In the genomic region with DNA sequence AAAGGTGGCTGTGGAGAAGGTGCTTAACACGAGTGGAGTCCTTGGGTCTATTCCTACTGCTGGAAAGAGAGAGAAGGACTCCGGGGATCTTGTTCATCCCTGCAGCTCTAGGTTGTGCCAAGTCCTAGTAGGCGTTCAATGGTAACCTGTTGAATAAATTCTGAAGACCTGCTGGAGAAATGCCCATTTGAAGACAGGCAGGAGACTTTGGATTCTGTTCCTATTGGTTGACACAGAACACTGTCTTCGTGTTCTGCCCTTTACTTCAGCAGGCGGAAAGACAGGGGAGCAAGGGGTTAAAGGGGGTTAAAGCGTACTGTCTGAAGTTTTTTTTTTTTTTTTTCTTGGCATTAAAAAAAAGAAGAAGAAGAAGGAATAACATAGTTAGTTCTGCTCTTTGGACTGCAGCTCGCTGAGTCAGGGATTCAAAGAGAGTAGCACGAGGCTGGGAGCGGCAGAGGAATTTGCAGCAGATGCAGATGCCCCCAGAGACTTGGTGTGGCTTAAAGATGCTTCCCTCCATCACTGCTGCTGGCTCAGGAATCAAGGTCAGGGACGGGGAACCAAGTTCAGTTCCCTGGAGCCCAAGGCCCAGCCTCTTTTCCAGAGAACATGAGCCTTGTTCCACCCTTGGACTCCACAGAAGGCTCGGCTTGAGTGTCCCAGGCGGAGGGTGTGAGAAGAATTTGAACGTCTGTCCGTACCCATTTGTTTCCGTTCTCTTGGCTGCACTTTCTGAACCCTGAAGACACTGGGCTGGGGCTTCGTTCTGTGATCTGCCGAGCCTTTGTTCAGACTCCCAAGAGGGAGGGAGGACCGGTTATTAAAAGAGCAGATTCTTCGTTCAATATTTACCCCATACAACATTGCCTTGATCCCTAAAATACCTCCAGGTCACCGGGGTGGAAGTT, we compare ENCODE assay signal across 8 mouse cellular contexts. TPM values are rescaled to one million over a fixed set of nuclear protein-coding genes. Genes with fewer than 3 reads are reported as not detected.
A peak's percentile ranks its signal among the peaks of the same experiment; 100 is the strongest.
DNase-seq lines count a peak whose midpoint lies in the region; ATAC-seq lines count a peak whose summit lies in the region.

No protein-coding gene starts in this region.

- 56% methylated on average over 20 of the region's 20 CpGs for WGBS in hindbrain, embryonic 14.5 days
- WGBS in hindbrain, embryonic 16.5 days: 50% methylated on average over 20 of the region's 20 CpGs
- 43% methylated on average over 20 of the region's 20 CpGs for WGBS in embryonic facial prominence, embryonic 12.5 days
- WGBS in intestine, embryonic 16.5 days: 38% methylated on average over 20 of the region's 20 CpGs

- H3K4me1 ChIP-seq in hindbrain, embryonic 14.5 days (replicated peaks; ENCODE audit: control insufficient read depth, insufficient read depth, low read length): no peaks in the 10 kb centered on the region
- no peaks in the 10 kb centered on the region for H3K4me1 ChIP-seq in hindbrain, embryonic 16.5 days (ENCODE audit: control insufficient read depth, insufficient read depth, low read depth, low read length)
- H3K4me1 ChIP-seq in embryonic facial prominence, embryonic 12.5 days: peaks cover 14% of the 10 kb centered on the region
- H3K4me1 ChIP-seq in intestine, embryonic 16.5 days (ENCODE audit: control insufficient read depth, insufficient read depth, low read length): peaks cover 26% of the 10 kb centered on the region

- DNase-seq in hindbrain, embryonic 14.5 days (ENCODE audit: low spot score): peak; percentile 29
- peak; percentile 44 for DNase-seq in ovary, postnatal 14 days (ENCODE audit: low spot score)
- DNase-seq in left cerebral cortex, adult 11 months (ENCODE audit: low spot score): no peak
- no peak for DNase-seq in spleen, postnatal 14 days (ENCODE audit: low spot score in 2 of 2)

- H3K27me3 ChIP-seq in hindbrain, embryonic 14.5 days (ENCODE audit: control insufficient read depth, insufficient read depth, low read length): no peaks in the 10 kb centered on the region
- H3K27me3 ChIP-seq in hindbrain, embryonic 16.5 days (replicated peaks; ENCODE audit: control insufficient read depth, insufficient read depth, low read length): no peaks in the 10 kb centered on the region
- H3K27me3 ChIP-seq in embryonic facial prominence, embryonic 12.5 days: no peaks in the 10 kb centered on the region
- H3K27me3 ChIP-seq in intestine, embryonic 16.5 days (replicated peaks; ENCODE audit: control insufficient read depth, insufficient read depth, low read length): no peaks in the 10 kb centered on the region

- H3K4me3 ChIP-seq in hindbrain, embryonic 14.5 days (replicated peaks; ENCODE audit: low read length): no peak overlapping the region
- H3K4me3 ChIP-seq in hindbrain, embryonic 16.5 days (ENCODE audit: low read length): no peak overlapping the region
- no peak overlapping the region for H3K4me3 ChIP-seq in embryonic facial prominence, embryonic 12.5 days
- H3K4me3 ChIP-seq in intestine, embryonic 16.5 days (ENCODE audit: low read length): no peak overlapping the region

- no peak overlapping the region for H3K9ac ChIP-seq in hindbrain, embryonic 14.5 days
- no peak overlapping the region for H3K9ac ChIP-seq in hindbrain, embryonic 16.5 days (ENCODE audit: low read depth, low read length)
- H3K9ac ChIP-seq in embryonic facial prominence, embryonic 12.5 days: no peak overlapping the region
- H3K9ac ChIP-seq in intestine, embryonic 16.5 days (ENCODE audit: low read depth, low read length): no peak overlapping the region

- no peaks in the 10 kb centered on the region for H3K9me3 ChIP-seq in hindbrain, embryonic 14.5 days (ENCODE audit: control insufficient read depth, low read length)
- H3K9me3 ChIP-seq in hindbrain, embryonic 16.5 days (ENCODE audit: control insufficient read depth, low read length): peaks cover 2% of the 10 kb centered on the region
- peaks cover 5% of the 10 kb centered on the region; the same call in 1 of the 2 replicates for H3K9me3 ChIP-seq in embryonic facial prominence, embryonic 12.5 days
- H3K9me3 ChIP-seq in intestine, embryonic 16.5 days (ENCODE audit: control insufficient read depth, low read length): 0 out of 2 replicates have a peak, but pooled peaks cover 2% of the 10 kb centered on the region

- no peak overlapping the region for H3K4me2 ChIP-seq in hindbrain, embryonic 14.5 days (replicated peaks)
- no peak overlapping the region for H3K4me2 ChIP-seq in hindbrain, embryonic 16.5 days (ENCODE audit: low read length)
- H3K4me2 ChIP-seq in embryonic facial prominence, embryonic 12.5 days (replicated peaks): peak overlapping the region; percentile 11; the same call in 1 of the 2 replicates
- peak overlapping the region; percentile 7 for H3K4me2 ChIP-seq in intestine, embryonic 16.5 days (ENCODE audit: low read depth, low read length)

- ATAC-seq in hindbrain, embryonic 14.5 days (ENCODE audit: low FRiP score): no peak
- no peak for ATAC-seq in hindbrain, embryonic 16.5 days
- no peak for ATAC-seq in embryonic facial prominence, embryonic 12.5 days (ENCODE audit: insufficient number of reproducible peaks, insufficient read depth, low FRiP score, low TSS enrichment)
- ATAC-seq in intestine, embryonic 16.5 days: peak; percentile 26
- no peak for ATAC-seq in CD4-positive, CD25-positive, alpha-beta regulatory T cell, adult 4 months

- no peak overlapping the region for H3K27ac ChIP-seq in hindbrain, embryonic 14.5 days
- no peak overlapping the region for H3K27ac ChIP-seq in hindbrain, embryonic 16.5 days (ENCODE audit: low read depth, low read length)
- no peak overlapping the region; the same call in none of the 2 replicates for H3K27ac ChIP-seq in embryonic facial prominence, embryonic 12.5 days
- H3K27ac ChIP-seq in intestine, embryonic 16.5 days (ENCODE audit: low read length): peak overlapping the region; percentile 60

- H3K36me3 ChIP-seq in hindbrain, embryonic 14.5 days (replicated peaks; ENCODE audit: control insufficient read depth, insufficient read depth): no peaks in the 10 kb centered on the region
- H3K36me3 ChIP-seq in hindbrain, embryonic 16.5 days (ENCODE audit: control insufficient read depth, insufficient read depth, low read length): no peaks in the 10 kb centered on the region
- no peaks in the 10 kb centered on the region for H3K36me3 ChIP-seq in embryonic facial prominence, embryonic 12.5 days
- H3K36me3 ChIP-seq in intestine, embryonic 16.5 days (ENCODE audit: control insufficient read depth, insufficient read depth, low read length): no peaks in the 10 kb centered on the region

RNA-seq across cellular contexts. Expression of gene Capzb, which starts 17.4 kb away (rescaled TPM):
- 248 and 249 TPM in 2 replicates for polyA plus RNA-seq in hindbrain, embryonic 14.5 days (2014; fragmentation: Nextera tagmentation; extraction: Ambion mirVana)
- polyA plus RNA-seq in hindbrain, embryonic 16.5 days (2015; fragmentation: Nextera tagmentation; extraction: Ambion mirVana): 339 and 345 TPM in 2 replicates
- polyA plus RNA-seq in embryonic facial prominence, embryonic 12.5 days (2016; fragmentation: Nextera tagmentation; extraction: Ambion mirVana): 415 TPM in 2 replicates
- 440 and 454 TPM in 2 replicates for polyA plus RNA-seq in intestine, embryonic 16.5 days (2015; fragmentation: Nextera tagmentation; extraction: Ambion mirVana)
- 100 to 1,000 TPM; 479 to 616 TPM for polyA plus RNA-seq in CD4-positive, CD25-positive, alpha-beta regulatory T cell, adult 4 months (2017; shearing (Covaris generic))

RNA-seq across cellular contexts. Expression of gene Minos1, which starts 44.4 kb away (rescaled TPM):
- 391 and 450 TPM in 2 replicates for polyA plus RNA-seq in hindbrain, embryonic 14.5 days (2014; fragmentation: Nextera tagmentation; extraction: Ambion mirVana)
- 342 and 378 TPM in 2 replicates for polyA plus RNA-seq in hindbrain, embryonic 16.5 days (2015; fragmentation: Nextera tagmentation; extraction: Ambion mirVana)
- 505 and 512 TPM in 2 replicates for polyA plus RNA-seq in embryonic facial prominence, embryonic 12.5 days (2016; fragmentation: Nextera tagmentation; extraction: Ambion mirVana)
- 658 and 660 TPM in 2 replicates for polyA plus RNA-seq in intestine, embryonic 16.5 days (2015; fragmentation: Nextera tagmentation; extraction: Ambion mirVana)
- polyA plus RNA-seq in CD4-positive, CD25-positive, alpha-beta regulatory T cell, adult 4 months (2017; shearing (Covaris generic)): 100 to 1,000 TPM; 277 to 314 TPM

Comparison
In these comparisons a context has a peak if more than half of its experiments do, and no peak if none do; other contexts are left out.
1. DNase-seq: peak in hindbrain, embryonic 14.5 days (single experiment) and ovary, postnatal 14 days (single experiment); none in left cerebral cortex, adult 11 months (single experiment) and spleen, postnatal 14 days (0 of 2).
2. H3K4me2 ChIP-seq: peak in embryonic facial prominence, embryonic 12.5 days (single experiment) and intestine, embryonic 16.5 days (single experiment); none in hindbrain, embryonic 14.5 days (single experiment) and hindbrain, embryonic 16.5 days (single experiment).